In genomic region chr3:88291970-88292369, GRCm38 (mm10) we compare ENCODE assay signal across 8 mouse cellular contexts. TPM values are rescaled to one million over a fixed set of nuclear protein-coding genes. Genes with fewer than 3 reads are reported as not detected.
DNase-seq lines count a peak whose midpoint lies in the region; ATAC-seq lines count a peak whose summit lies in the region.

No protein-coding gene starts in this region.

- peak; percentile 18 for DNase-seq in gastrocnemius, adult 18-20 months (ENCODE audit: low spot score)
- DNase-seq in gastrocnemius, adult 8-10 months (ENCODE audit: low spot score in 2 of 2), result no peak
- peak; percentile 20 for DNase-seq in right cerebral cortex, postnatal 14 days
- DNase-seq in right cerebral cortex, postnatal 25 days, result no peak
- peak; percentile 5 to 13 for DNase-seq in cerebellum, postnatal 36 days
- peak; percentile 37 for DNase-seq in lung, postnatal 14 days
- no peak for DNase-seq in yolk sac, embryonic 10.5 days (ENCODE audit: low spot score)

- no peak for ATAC-seq in monocyte, adult 5-6 weeks (replicated peaks; ENCODE audit: insufficient number of reproducible peaks, low FRiP score, low TSS enrichment, poor library complexity, severe bottlenecking)

RNA-seq across cellular contexts. Expression of gene Tsacc, which starts 4.8 kb away (rescaled TPM):
- total RNA-seq in gastrocnemius, adult 18-20 months (2021), result 1 to 10 TPM; 7.4 to 7.9 TPM
- 1 to 10 TPM; 2.6 to 7.3 (median 6.1) TPM for total RNA-seq in gastrocnemius, adult 8-10 months (2022)
- 5.1 TPM in 1 of 3 replicates, not detected in the others for total RNA-seq in monocyte, adult 5-6 weeks (2017)

RNA-seq across cellular contexts. Expression of gene Cct3, which starts 4.9 kb away (rescaled TPM):
- 100 to 1,000 TPM in 1 of 2 experiments, 10 to 100 TPM in 1; 84.1 to 107 TPM for total RNA-seq in gastrocnemius, adult 18-20 months (2021)
- 100 to 1,000 TPM in 1 of 4 experiments, 10 to 100 TPM in 3; 91.1 to 102 (median 92.6) TPM for total RNA-seq in gastrocnemius, adult 8-10 months (2022)
- total RNA-seq in monocyte, adult 5-6 weeks (2017), result 95.0 to 123 TPM (median 105 TPM) in 3 replicates

RNA-seq across cellular contexts. Expression of gene Gm38392, which starts 5.0 kb away (rescaled TPM):
- total RNA-seq in gastrocnemius, adult 18-20 months (2021), result 1 to 10 TPM in 1 of 2 experiments, under 1 TPM in 1; 1.00 to 1.3 TPM
- 1 to 10 TPM in 1 of 4 experiments, under 1 TPM in 3; 0.72 to 2.2 (median 0.81) TPM for total RNA-seq in gastrocnemius, adult 8-10 months (2022)
- 0.43 TPM in 1 of 3 replicates, not detected in the others for total RNA-seq in monocyte, adult 5-6 weeks (2017)

RNA-seq across cellular contexts. Expression of gene Glmp, which starts 32.9 kb away (rescaled TPM):
- total RNA-seq in gastrocnemius, adult 18-20 months (2021), result 10 to 100 TPM; 41.2 to 41.8 TPM
- 10 to 100 TPM; 34.5 to 39.4 (median 37.9) TPM for total RNA-seq in gastrocnemius, adult 8-10 months (2022)
- 12.1 to 34.5 TPM (median 17.5 TPM) in 3 replicates for total RNA-seq in monocyte, adult 5-6 weeks (2017)

RNA-seq across cellular contexts. Expression of gene Rhbg, which starts 37.5 kb away (rescaled TPM):
- total RNA-seq in gastrocnemius, adult 18-20 months (2021), result not detected
- total RNA-seq in gastrocnemius, adult 8-10 months (2022), result not detected
- total RNA-seq in monocyte, adult 5-6 weeks (2017), result not detected in 3 replicates

Comparison
In these comparisons a context has a peak if more than half of its experiments do, and no peak if none do; other contexts are left out.
1. DNase-seq: peak in gastrocnemius, adult 18-20 months (single experiment), right cerebral cortex, postnatal 14 days (single experiment), cerebellum, postnatal 36 days (2 of 2) and lung, postnatal 14 days (single experiment); none in gastrocnemius, adult 8-10 months (0 of 2), right cerebral cortex, postnatal 25 days (single experiment) and yolk sac, embryonic 10.5 days (single experiment).